Mouse (Mus musculus) heart, embryonic 13.5 days (tissue): ENCODE data around the gene Atxn3. TPM values are rescaled to one million over a fixed set of nuclear protein-coding genes. Genes with fewer than 3 reads are reported as not detected.
"Not testable (repeated sequence)": the region's sequence is repeated elsewhere in the genome, so short reads cannot be mapped to it uniquely, and the experiment has no call there.

ENCODE experiments used
- ATAC-seq: fragments of 200-750 bp; cut with Nextera tagmentation; 2 replicates; pipeline ENCODE4 v1.8.0; 2017; ENCODE audit warnings: moderate TSS enrichment; ENCODE audit not compliant: insufficient number of reproducible peaks, low FRiP score, low TSS enrichment; ENCODE audit errors: extremely low read depth
- H3K27ac ChIP-seq: fragments of 300-500 bp; sonication (generic); replicated peaks from 2 replicates; pipeline ENCODE4 v1.5.1; 2015; ENCODE audit warnings: moderate library complexity, mild to moderate bottlenecking, inconsistent platforms
- H3K27me3 ChIP-seq: fragments of 300-500 bp; sonication (generic); replicated peaks from 2 replicates; pipeline ENCODE4 v1.6.1; 2015; ENCODE audit warnings: mild to moderate bottlenecking, inconsistent platforms
- H3K36me3 ChIP-seq: fragments of 300-500 bp; sonication (generic); 2 replicates; pipeline ENCODE4 v1.6.1; 2015; ENCODE audit warnings: mild to moderate bottlenecking, inconsistent platforms
- H3K4me1 ChIP-seq: fragments of 300-500 bp; sonication (generic); 2 replicates; pipeline ENCODE4 v1.6.1; 2015; ENCODE audit warnings: inconsistent platforms
- H3K4me2 ChIP-seq: fragments of 300-500 bp; sonication (generic); 2 replicates; pipeline ENCODE4 v1.6.1; 2015; ENCODE audit warnings: inconsistent platforms, mild to moderate bottlenecking, moderate library complexity
- H3K4me3 ChIP-seq: fragments of 300-500 bp; sonication (generic); 2 replicates; pipeline ENCODE4 v1.5.1; 2015; ENCODE audit warnings: moderate library complexity, mild to moderate bottlenecking, inconsistent platforms
- H3K9ac ChIP-seq: fragments of 300-500 bp; sonication (generic); 2 replicates; pipeline ENCODE4 v1.6.1; 2015; ENCODE audit warnings: inconsistent platforms, mild to moderate bottlenecking, moderate library complexity
- H3K9me3 ChIP-seq: fragments of 300-500 bp; sonication (generic); 2 replicates; pipeline ENCODE4 v1.6.1; 2016; ENCODE audit warnings: inconsistent platforms
- WGBS: fragments of 180-500 bp; shearing (Covaris S2); methylation state at CpG from one replicate; pipeline ENCODE4 v1.1.7; 2015; ENCODE audit warnings: mixed read lengths; 5-methylcytosine and 5-hydroxymethylcytosine counted together
- polyA plus RNA-seq: library from polyadenylated mRNA; unstranded; fragments of >200 nt; fragmentation: Nextera tagmentation; extraction: Ambion mirVana; gene quantifications from 2 replicates; pipeline ENCODE4 v1.2.1, GENCODE M21; 2015

Atxn3 gene
- polyA plus RNA-seq, 1 experiment from 2014 or later: 7.9 TPM

DNA sequence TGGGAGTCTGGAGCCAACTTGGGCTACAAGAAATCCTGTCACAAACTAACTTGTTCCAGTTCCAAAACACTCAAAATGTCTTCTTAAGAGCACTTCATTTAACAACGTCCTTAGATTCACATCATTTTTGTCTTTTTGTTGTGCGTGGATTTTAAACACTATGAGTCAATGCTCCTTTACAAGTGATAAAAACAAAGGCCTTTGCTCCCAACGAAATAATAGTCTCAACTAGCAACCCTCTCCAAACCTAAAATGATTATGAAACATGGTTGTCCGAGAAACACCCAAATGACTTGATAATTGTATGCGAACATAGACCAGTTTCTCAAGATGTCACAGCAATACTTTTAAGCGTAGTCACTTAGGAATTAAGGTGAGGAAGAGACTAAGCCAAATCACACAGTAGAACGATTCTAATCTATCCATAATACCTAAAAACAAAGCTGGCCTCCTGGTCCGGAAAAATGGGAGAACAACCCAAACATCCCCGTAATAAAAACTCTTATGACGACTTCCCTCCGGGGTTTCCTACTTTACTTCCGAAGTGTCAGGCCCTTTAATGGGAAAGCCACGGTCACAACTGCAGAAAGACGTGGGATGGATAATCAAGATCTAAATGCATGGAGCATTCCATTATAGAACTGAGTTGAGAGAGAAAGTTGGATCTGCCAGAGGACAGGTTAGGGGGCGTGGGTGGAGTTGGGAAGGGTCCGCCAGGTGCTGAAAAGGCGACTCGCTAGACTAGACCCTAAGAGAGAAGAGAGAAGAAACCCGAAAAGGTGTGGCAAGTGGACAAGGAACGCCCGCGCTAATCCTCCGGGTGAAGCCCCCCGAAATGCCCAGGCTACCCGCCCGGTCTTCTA is 736 bp downstream of the Atxn3 start:
- Histone ChIP-seq H3K9ac (peak overlapping the region; percentile 93), H3K4me3 (peak overlapping the region; percentile 95), H3K27me3 (no peaks in the 10 kb centered on the region), H3K4me1 (peaks cover 14% of the 10 kb centered on the region), H3K27ac (peak overlapping the region; percentile 76), H3K36me3 (no peaks in the 10 kb centered on the region), H3K9me3 (no peaks in the 10 kb centered on the region), H3K4me2 (peak overlapping the region; percentile 84)
- 10% methylated on average over 26 of the region's 26 CpGs for WGBS
- ATAC-seq: peak; percentile 14; the same call in 1 of the 2 replicates

DNA sequence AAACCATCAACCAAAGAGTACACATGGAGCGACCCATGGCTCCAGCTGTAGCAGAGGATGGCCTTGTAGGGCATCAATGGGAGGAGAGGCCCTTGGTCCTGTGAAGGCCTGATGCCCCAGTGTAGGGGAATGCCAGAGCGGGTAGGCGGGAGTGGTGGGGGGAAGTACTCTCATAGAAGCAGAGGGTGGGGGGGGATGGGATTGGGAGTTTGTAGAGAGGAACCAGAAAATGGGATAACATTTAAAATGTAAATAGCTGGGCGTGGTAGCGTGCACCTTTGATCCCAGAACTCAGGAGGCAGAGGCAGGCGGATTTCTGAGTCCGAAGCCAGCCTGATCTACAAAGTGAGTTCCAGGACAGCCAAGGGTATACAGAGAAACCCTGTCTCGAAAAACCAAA is 2.2 kb downstream of the Atxn3 start:
- not testable (repeated sequence) for H3K27ac ChIP-seq, H3K9ac ChIP-seq, H3K9me3 ChIP-seq, H3K36me3 ChIP-seq, H3K27me3 ChIP-seq, H3K4me3 ChIP-seq, H3K4me2 ChIP-seq, ATAC-seq
- 94% methylated on average over 8 of the region's 8 CpGs for whole genome bisulfite sequencing
- H3K4me1 ChIP-seq: peaks cover 14% of the 10 kb centered on the region

DNA sequence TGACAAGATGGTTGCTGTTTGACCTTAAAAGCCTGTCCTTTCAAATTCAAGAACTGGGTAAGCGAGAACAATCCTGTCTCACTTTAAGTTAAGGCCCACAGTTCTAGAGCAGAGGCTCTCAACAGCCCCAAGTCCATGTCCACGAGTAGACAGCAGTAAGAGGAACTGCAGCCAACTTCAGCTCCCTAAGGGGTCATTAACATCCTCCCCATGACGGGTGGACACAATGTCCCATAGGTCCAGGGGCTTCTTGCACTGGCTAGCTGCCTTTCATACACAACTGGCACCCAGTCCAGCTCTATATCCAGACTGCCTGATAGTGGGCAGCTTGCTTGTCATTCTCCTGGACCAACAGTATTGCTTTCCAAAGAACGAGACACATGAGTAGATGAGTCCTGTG is 9.2 kb downstream of the Atxn3 start:
- WGBS: 76% methylated on average over 4 of the region's 4 CpGs
- Histone ChIP-seq H3K27me3 (no peaks in the 10 kb centered on the region), H3K27ac (no peak overlapping the region), H3K4me3 (no peak overlapping the region), H3K9me3 (no peaks in the 10 kb centered on the region), H3K36me3 (peaks cover 35% of the 10 kb centered on the region), H3K4me2 (no peak overlapping the region), H3K9ac (no peak overlapping the region), H3K4me1 (no peaks in the 10 kb centered on the region)
- no peak for ATAC-seq

DNA sequence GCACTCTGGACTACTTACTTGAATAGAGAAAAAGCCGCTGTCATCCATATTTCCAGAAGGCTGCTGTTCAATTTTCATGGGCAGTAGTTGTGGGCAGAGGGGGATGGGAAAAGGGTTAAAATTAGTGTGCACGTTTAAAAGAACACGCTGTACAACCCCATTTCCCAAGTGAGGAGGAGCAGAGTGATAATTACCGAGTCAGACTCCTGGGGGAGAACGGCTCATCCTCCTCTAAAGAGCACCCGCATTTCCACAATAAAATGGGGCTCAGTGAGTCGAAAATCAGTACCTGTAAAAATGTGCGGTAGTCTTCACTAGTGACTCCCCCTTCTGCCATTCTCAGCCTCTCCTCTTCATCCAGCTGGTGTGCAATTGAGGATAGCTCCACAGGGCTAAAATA is 10.1 kb downstream of the Atxn3 start:
- WGBS: 84% methylated on average over 8 of the region's 8 CpGs
- H3K4me2 ChIP-seq: no peak overlapping the region
- no peaks in the 10 kb centered on the region for H3K4me1 ChIP-seq
- no peak overlapping the region for H3K27ac ChIP-seq
- no peak overlapping the region for H3K9ac ChIP-seq
- H3K27me3 ChIP-seq: no peaks in the 10 kb centered on the region
- peaks cover 40% of the 10 kb centered on the region for H3K36me3 ChIP-seq
- no peak for ATAC-seq
- no peaks in the 10 kb centered on the region for H3K9me3 ChIP-seq
- H3K4me3 ChIP-seq: no peak overlapping the region

DNA sequence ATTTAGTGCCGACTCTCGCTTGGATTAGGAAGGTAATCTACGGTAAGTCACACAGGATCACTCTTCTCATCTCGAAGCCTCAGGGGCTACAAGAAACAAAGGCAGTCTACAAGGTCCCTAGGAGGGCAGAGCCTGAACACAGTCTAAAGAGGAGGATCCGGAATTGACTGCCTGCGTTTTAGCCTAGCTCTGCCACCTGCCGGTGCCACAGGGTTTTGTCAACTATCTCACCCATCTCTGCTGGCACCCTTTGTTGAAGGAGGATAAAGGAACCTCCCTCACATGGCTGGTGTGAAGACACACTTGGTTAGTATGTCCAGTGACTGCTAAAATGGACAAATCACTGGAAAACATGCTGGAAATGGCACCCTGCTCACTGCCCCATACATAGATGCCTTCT is 20.5 kb downstream of the Atxn3 start:
- Histone ChIP-seq H3K36me3 (peaks cover 73% of the 10 kb centered on the region), H3K9me3 (no peaks in the 10 kb centered on the region), H3K27ac (no peak overlapping the region), H3K9ac (no peak overlapping the region), H3K4me2 (no peak overlapping the region), H3K27me3 (no peaks in the 10 kb centered on the region), H3K4me1 (no peaks in the 10 kb centered on the region), H3K4me3 (no peak overlapping the region)
- 83% methylated on average over 7 of the region's 7 CpGs for WGBS
- ATAC-seq: no peak

DNA sequence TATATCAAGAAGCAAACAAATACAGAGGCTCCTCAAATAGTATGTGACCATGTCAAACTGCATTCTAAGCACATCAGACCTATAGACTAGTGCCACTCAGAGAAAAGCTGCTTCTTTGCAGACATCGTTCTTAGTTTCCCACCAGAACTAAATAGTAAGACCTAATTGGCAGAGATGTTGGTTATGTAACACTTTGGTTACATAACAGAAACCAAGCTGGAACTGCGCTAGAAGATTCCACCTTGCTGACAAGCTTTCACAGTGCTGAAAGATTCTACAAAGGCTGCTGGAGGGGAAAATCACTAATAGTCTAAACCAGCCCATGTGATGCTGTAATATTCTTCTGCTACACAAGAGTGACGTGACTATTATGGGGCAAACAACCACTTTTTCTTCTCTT is 22.8 kb downstream of the Atxn3 start:
- Histone ChIP-seq H3K27me3 (no peaks in the 10 kb centered on the region), H3K4me3 (no peak overlapping the region), H3K27ac (no peak overlapping the region), H3K36me3 (peaks cover 74% of the 10 kb centered on the region), H3K9ac (no peak overlapping the region), H3K4me1 (no peaks in the 10 kb centered on the region), H3K9me3 (no peaks in the 10 kb centered on the region), H3K4me2 (no peak overlapping the region)
- no peak for ATAC-seq
- 92% methylated on average over 3 of the region's 3 CpGs for WGBS

DNA sequence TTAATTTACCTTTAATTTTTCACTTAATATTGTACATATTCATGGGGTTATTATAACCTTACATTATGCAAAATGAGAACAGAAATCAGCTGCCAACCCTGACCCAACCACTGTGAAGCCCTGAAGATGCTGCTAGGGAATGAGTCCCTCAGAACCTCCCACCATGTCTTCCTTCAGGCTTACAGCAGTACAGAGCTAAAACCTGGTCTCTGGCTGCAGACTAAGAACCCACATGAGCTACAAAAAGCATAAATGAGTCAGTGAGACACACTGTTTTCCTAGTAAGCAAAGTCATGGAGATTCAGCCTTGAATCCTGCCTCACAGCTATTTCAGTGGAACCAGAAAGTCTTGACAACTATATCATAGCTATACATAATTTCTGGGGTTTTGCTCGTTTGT is 29.6 kb downstream of the Atxn3 start:
- H3K27ac ChIP-seq: no peak overlapping the region
- H3K4me1 ChIP-seq: no peaks in the 10 kb centered on the region
- H3K9ac ChIP-seq: no peak overlapping the region
- peaks cover 88% of the 10 kb centered on the region for H3K36me3 ChIP-seq
- WGBS: 62% methylated on average over 1 of the region's 1 CpGs
- H3K4me2 ChIP-seq: no peak overlapping the region
- no peak overlapping the region for H3K4me3 ChIP-seq
- H3K27me3 ChIP-seq: no peaks in the 10 kb centered on the region
- H3K9me3 ChIP-seq: no peaks in the 10 kb centered on the region
- ATAC-seq: no peak

DNA sequence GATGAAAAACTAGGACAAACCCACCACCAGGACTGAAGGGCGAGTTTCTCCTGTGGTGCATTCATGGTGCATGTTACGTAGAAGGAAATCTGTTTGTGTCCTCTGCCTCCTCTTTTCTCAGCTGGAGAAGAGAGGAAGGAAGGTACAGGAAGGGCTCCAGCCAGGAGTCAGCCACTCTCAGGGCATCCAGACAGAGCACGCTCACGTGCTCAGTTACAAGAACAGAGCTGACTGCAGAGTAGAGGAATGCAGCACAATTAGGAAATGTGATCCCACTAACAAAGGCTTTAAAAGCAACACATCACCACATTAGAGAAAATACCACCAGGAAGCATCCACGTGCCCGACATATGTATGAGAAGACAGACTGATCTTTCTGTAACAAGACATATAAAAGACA is 35.7 kb downstream of the Atxn3 start:
- WGBS: 77% methylated on average over 6 of the region's 6 CpGs
- no peak for ATAC-seq
- no peak overlapping the region for H3K9ac ChIP-seq

DNA sequence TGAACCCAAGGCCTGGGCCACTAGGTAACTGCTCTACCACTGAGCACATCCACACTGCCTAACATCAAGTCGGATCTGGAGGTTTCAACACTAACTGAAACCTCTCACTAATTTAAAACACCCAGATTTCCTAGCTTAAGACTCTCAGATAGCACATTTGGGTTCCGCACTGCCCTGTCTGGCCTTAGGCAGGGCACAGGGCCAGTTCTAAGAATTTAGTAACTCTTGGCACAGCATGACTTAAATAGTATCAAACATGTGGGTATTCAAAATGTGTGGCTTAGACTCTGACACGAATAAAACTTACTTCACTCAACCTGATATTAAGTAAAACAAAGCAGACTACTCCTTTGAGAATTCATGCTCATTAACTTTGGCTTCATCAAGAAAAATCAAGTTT is 38.2 kb downstream of the Atxn3 start:
- no peaks in the 10 kb centered on the region for H3K27me3 ChIP-seq
- 74% methylated on average over 3 of the region's 3 CpGs for WGBS
- H3K9me3 ChIP-seq: no peaks in the 10 kb centered on the region
- no peak overlapping the region for H3K4me2 ChIP-seq
- ATAC-seq: no peak
- no peak overlapping the region for H3K27ac ChIP-seq
- peaks cover 25% of the 10 kb centered on the region for H3K36me3 ChIP-seq
- H3K9ac ChIP-seq: no peak overlapping the region
- H3K4me3 ChIP-seq: no peak overlapping the region
- no peaks in the 10 kb centered on the region for H3K4me1 ChIP-seq

More for the DNA sequence above, 35.7 kb downstream of the Atxn3 start:
- Histone ChIP-seq H3K4me3 (no peak overlapping the region), H3K4me2 (no peak overlapping the region), H3K36me3 (peaks cover 48% of the 10 kb centered on the region), H3K4me1 (no peaks in the 10 kb centered on the region), H3K9me3 (no peaks in the 10 kb centered on the region), H3K27ac (no peak overlapping the region), H3K27me3 (no peaks in the 10 kb centered on the region)

DNA sequence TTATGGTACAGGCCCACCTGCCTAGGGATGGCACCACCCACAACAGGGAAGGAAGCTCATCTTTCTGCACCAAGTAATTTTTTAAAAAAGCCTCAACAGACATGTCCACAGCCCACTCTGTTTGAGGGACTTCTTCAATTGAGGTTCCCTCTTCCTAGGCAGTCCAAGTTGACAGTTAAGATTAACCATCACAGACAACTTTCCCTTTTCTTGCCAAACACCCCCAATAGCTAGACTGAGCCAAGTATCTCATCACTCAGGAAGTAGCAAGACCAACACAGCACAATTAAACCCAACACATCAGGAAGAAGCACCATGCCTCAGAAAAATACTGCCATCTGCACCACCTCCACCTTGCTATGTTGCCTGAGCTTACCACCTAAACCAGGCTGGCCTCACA is 40.9 kb downstream of the Atxn3 start:
- no peaks in the 10 kb centered on the region for H3K27me3 ChIP-seq
- peaks cover under 1% of the 10 kb centered on the region; the same call in 1 of the 2 replicates for H3K36me3 ChIP-seq
- H3K9ac ChIP-seq: no peak overlapping the region
- no peak overlapping the region for H3K27ac ChIP-seq
- ATAC-seq: no peak
- no peak overlapping the region for H3K4me3 ChIP-seq
- H3K4me1 ChIP-seq: peaks cover 5% of the 10 kb centered on the region
- H3K4me2 ChIP-seq: no peak overlapping the region
- H3K9me3 ChIP-seq: no peaks in the 10 kb centered on the region

DNA sequence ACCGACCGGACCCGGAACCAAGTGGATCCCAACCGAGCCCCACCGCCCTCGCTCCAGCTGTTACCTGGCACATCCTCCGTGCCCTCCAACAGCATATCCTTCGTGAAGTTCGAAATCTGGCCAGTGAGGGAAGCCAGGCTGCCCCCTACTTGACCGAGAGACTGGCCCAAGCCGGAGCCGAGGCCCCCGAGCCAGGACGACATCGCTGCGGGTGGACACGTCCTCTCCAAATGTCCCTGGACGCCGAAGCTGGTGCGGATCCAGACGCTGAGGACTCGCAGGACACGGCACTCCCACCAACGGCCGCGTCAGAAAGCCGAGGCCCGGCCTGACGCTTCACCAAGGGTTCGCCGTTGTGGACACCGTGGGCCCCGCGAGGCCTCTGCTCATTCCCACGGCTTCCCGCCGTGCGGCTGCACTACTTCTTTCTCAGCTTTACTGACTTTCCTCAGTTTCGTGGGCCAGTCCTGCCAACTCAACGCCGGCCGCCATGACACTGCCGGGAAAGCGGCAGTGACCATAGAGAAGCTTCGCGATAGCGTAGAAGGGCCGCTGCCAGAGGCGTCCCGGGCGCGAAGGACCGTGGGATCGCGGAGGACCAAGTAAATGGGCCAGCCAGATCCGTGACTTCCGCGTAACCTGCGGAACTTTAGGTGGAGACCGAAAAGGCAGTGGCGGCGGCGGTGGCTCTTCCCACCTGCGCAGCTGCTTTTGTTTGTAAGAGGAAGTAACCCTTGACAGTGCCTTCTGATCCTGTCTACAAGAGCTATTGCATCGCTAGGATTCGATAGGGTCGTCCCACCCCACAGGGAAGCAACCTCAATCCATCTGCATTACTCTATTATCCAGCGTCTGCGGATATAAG is 45.2 kb downstream of the Atxn3 start, which contains the start of gene Trip11:
Gene Trip11, minus strand, starts transcription at position 642 of the 865 bp plus-strand sequence.
- peak within 1 kb of the TSS; percentile 93 for H3K4me3 ChIP-seq
- H3K9me3 ChIP-seq: no peaks in the 10 kb centered on the region
- H3K36me3 ChIP-seq: peaks cover 19% of the 10 kb centered on the region
- WGBS: 1% methylated on average over 69 of the region's 69 CpGs
- peak; percentile 80 for ATAC-seq
- H3K4me1 ChIP-seq: peaks cover 23% of the 10 kb centered on the region
- H3K27me3 ChIP-seq: no peaks in the 10 kb centered on the region
- H3K9ac ChIP-seq: peak within 1 kb of the TSS; percentile 96
- peak within 1 kb of the TSS; percentile 86 for H3K4me2 ChIP-seq
- H3K27ac ChIP-seq: peak within 1 kb of the TSS; percentile 88
